Mouse (Mus musculus): ENCODE data around the gene Cd163. TPM values are rescaled to one million over a fixed set of nuclear protein-coding genes. Genes with fewer than 3 reads are reported as not detected.

The Cd163 gene
- polyA plus RNA-seq, 1 experiment from 2014 or later = not detected

GRCm38 (mm10) chr6:124328394-124328991 is 24.0 kb downstream of the Cd163 start:
- Histone ChIP-seq H3K9me3 (replicated peaks; ENCODE audit: control insufficient read depth, low read length) (no peaks in the 10 kb centered on the region), H3K4me3 (ENCODE audit: low read depth, low read length) (no peak overlapping the region), H3K27me3 (ENCODE audit: control insufficient read depth, insufficient read depth, low read length) (no peaks in the 10 kb centered on the region), H3K4me1 (ENCODE audit: control insufficient read depth, insufficient read depth, low read length) (no peaks in the 10 kb centered on the region), H3K27ac (replicated peaks; ENCODE audit: low read depth, low read length) (no peak overlapping the region), H3K4me2 (ENCODE audit: low read depth, low read length) (no peak overlapping the region), H3K9ac (replicated peaks; ENCODE audit: low read length) (no peak overlapping the region), H3K36me3 (replicated peaks; ENCODE audit: control insufficient read depth, insufficient read depth, low read depth, low read length) (no peaks in the 10 kb centered on the region)
- DNase-seq (ENCODE audit: low spot score) (no peak), ATAC-seq (replicated peaks; ENCODE audit: insufficient number of reproducible peaks, low FRiP score, low TSS enrichment, low read depth) (no peak)
- WGBS = 92% methylated on average over 3 of the region's 3 CpGs

- no peaks in the 10 kb centered on the region for H3K4me1 ChIP-seq (ENCODE audit: control insufficient read depth, insufficient read depth, low read length)
- H3K9me3 ChIP-seq (replicated peaks; ENCODE audit: control insufficient read depth, low read length) = no peaks in the 10 kb centered on the region
- WGBS = 89% methylated on average over 7 of the region's 7 CpGs
- no peak overlapping the region for H3K4me3 ChIP-seq (ENCODE audit: low read depth, low read length)
- H3K9ac ChIP-seq (replicated peaks; ENCODE audit: low read length) = no peak overlapping the region
- H3K27me3 ChIP-seq (ENCODE audit: control insufficient read depth, insufficient read depth, low read length) = no peaks in the 10 kb centered on the region
- H3K36me3 ChIP-seq (replicated peaks; ENCODE audit: control insufficient read depth, insufficient read depth, low read depth, low read length) = no peaks in the 10 kb centered on the region
- no peak overlapping the region for H3K4me2 ChIP-seq (ENCODE audit: low read depth, low read length)
- no peak for ATAC-seq (replicated peaks; ENCODE audit: insufficient number of reproducible peaks, low FRiP score, low TSS enrichment, low read depth)
- H3K27ac ChIP-seq (replicated peaks; ENCODE audit: low read depth, low read length) = no peak overlapping the region
- DNase-seq (ENCODE audit: low spot score) = no peak
Observed at GRCm38 (mm10) chr6:124329622-124330021, 25.2 kb downstream of the Cd163 start.

- peak; percentile 33 for DNase-seq (ENCODE audit: low spot score)
- no peaks in the 10 kb centered on the region for H3K27me3 ChIP-seq (ENCODE audit: control insufficient read depth, insufficient read depth, low read length)
- H3K36me3 ChIP-seq (replicated peaks; ENCODE audit: control insufficient read depth, insufficient read depth, low read depth, low read length) = no peaks in the 10 kb centered on the region
- no peak overlapping the region for H3K27ac ChIP-seq (replicated peaks; ENCODE audit: low read depth, low read length)
- H3K4me1 ChIP-seq (ENCODE audit: control insufficient read depth, insufficient read depth, low read length) = no peaks in the 10 kb centered on the region
- H3K9me3 ChIP-seq (replicated peaks; ENCODE audit: control insufficient read depth, low read length) = no peaks in the 10 kb centered on the region
- no peak overlapping the region for H3K4me3 ChIP-seq (ENCODE audit: low read depth, low read length)
- ATAC-seq (replicated peaks; ENCODE audit: insufficient number of reproducible peaks, low FRiP score, low TSS enrichment, low read depth) = no peak
- no peak overlapping the region for H3K9ac ChIP-seq (replicated peaks; ENCODE audit: low read length)
- WGBS = 61% methylated on average over 4 of the region's 4 CpGs
- no peak overlapping the region for H3K4me2 ChIP-seq (ENCODE audit: low read depth, low read length)
Observed at GRCm38 (mm10) chr6:124345096-124345495, 40.6 kb downstream of the Cd163 start.

- ATAC-seq (replicated peaks; ENCODE audit: insufficient number of reproducible peaks, low FRiP score, low TSS enrichment, low read depth) = no peak
- WGBS = 84% methylated on average over 6 of the region's 6 CpGs
- H3K4me3 ChIP-seq (ENCODE audit: low read depth, low read length) = no peak overlapping the region
- no peak overlapping the region for H3K9ac ChIP-seq (replicated peaks; ENCODE audit: low read length)
- H3K27ac ChIP-seq (replicated peaks; ENCODE audit: low read depth, low read length) = no peak overlapping the region
- H3K4me2 ChIP-seq (ENCODE audit: low read depth, low read length) = no peak overlapping the region
- no peaks in the 10 kb centered on the region for H3K9me3 ChIP-seq (replicated peaks; ENCODE audit: control insufficient read depth, low read length)
- no peaks in the 10 kb centered on the region for H3K4me1 ChIP-seq (ENCODE audit: control insufficient read depth, insufficient read depth, low read length)
- no peak for DNase-seq (ENCODE audit: low spot score)
- H3K36me3 ChIP-seq (replicated peaks; ENCODE audit: control insufficient read depth, insufficient read depth, low read depth, low read length) = no peaks in the 10 kb centered on the region
- H3K27me3 ChIP-seq (ENCODE audit: control insufficient read depth, insufficient read depth, low read length) = no peaks in the 10 kb centered on the region
Observed at GRCm38 (mm10) chr6:124346613-124347012, 42.2 kb downstream of the Cd163 start.

GRCm38 (mm10) chr6:124353246-124353645 is 48.8 kb downstream of the Cd163 start:
- WGBS = 82% methylated on average over 2 of the region's 2 CpGs

GRCm38 (mm10) chr6:124358953-124359352 is 54.5 kb downstream of the Cd163 start:
- no peak for DNase-seq (ENCODE audit: low spot score)
- no peak overlapping the region for H3K9ac ChIP-seq (replicated peaks; ENCODE audit: low read length)
- no peak for ATAC-seq (replicated peaks; ENCODE audit: insufficient number of reproducible peaks, low FRiP score, low TSS enrichment, low read depth)
- WGBS = 85% methylated on average over 6 of the region's 6 CpGs
- no peaks in the 10 kb centered on the region for H3K4me1 ChIP-seq (ENCODE audit: control insufficient read depth, insufficient read depth, low read length)
- H3K4me3 ChIP-seq (ENCODE audit: low read depth, low read length) = no peak overlapping the region
- no peak overlapping the region for H3K27ac ChIP-seq (replicated peaks; ENCODE audit: low read depth, low read length)
- H3K9me3 ChIP-seq (replicated peaks; ENCODE audit: control insufficient read depth, low read length) = no peaks in the 10 kb centered on the region
- no peaks in the 10 kb centered on the region for H3K27me3 ChIP-seq (ENCODE audit: control insufficient read depth, insufficient read depth, low read length)
- H3K4me2 ChIP-seq (ENCODE audit: low read depth, low read length) = no peak overlapping the region
- no peaks in the 10 kb centered on the region for H3K36me3 ChIP-seq (replicated peaks; ENCODE audit: control insufficient read depth, insufficient read depth, low read depth, low read length)

More at GRCm38 (mm10) chr6:124353246-124353645, 48.8 kb downstream of the Cd163 start:
- no peak overlapping the region for H3K4me3 ChIP-seq (ENCODE audit: low read depth, low read length)
- no peak overlapping the region for H3K27ac ChIP-seq (replicated peaks; ENCODE audit: low read depth, low read length)
- H3K9ac ChIP-seq (replicated peaks; ENCODE audit: low read length) = no peak overlapping the region
- H3K4me1 ChIP-seq (ENCODE audit: control insufficient read depth, insufficient read depth, low read length) = no peaks in the 10 kb centered on the region
- no peaks in the 10 kb centered on the region for H3K36me3 ChIP-seq (replicated peaks; ENCODE audit: control insufficient read depth, insufficient read depth, low read depth, low read length)
- no peak for DNase-seq (ENCODE audit: low spot score)
- H3K27me3 ChIP-seq (ENCODE audit: control insufficient read depth, insufficient read depth, low read length) = no peaks in the 10 kb centered on the region
- no peaks in the 10 kb centered on the region for H3K9me3 ChIP-seq (replicated peaks; ENCODE audit: control insufficient read depth, low read length)
- H3K4me2 ChIP-seq (ENCODE audit: low read depth, low read length) = no peak overlapping the region
- ATAC-seq (replicated peaks; ENCODE audit: insufficient number of reproducible peaks, low FRiP score, low TSS enrichment, low read depth) = no peak

GRCm38 (mm10) chr6:124360549-124360948 is 56.1 kb downstream of the Cd163 start:
- no peak overlapping the region for H3K4me3 ChIP-seq (ENCODE audit: low read depth, low read length)
- no peak for ATAC-seq (replicated peaks; ENCODE audit: insufficient number of reproducible peaks, low FRiP score, low TSS enrichment, low read depth)
- H3K27me3 ChIP-seq (ENCODE audit: control insufficient read depth, insufficient read depth, low read length) = no peaks in the 10 kb centered on the region
- 51% methylated on average over 6 of the region's 6 CpGs for WGBS
- H3K4me2 ChIP-seq (ENCODE audit: low read depth, low read length) = no peak overlapping the region
- DNase-seq (ENCODE audit: low spot score) = no peak
- H3K4me1 ChIP-seq (ENCODE audit: control insufficient read depth, insufficient read depth, low read length) = no peaks in the 10 kb centered on the region
- H3K27ac ChIP-seq (replicated peaks; ENCODE audit: low read depth, low read length) = no peak overlapping the region
- no peaks in the 10 kb centered on the region for H3K36me3 ChIP-seq (replicated peaks; ENCODE audit: control insufficient read depth, insufficient read depth, low read depth, low read length)
- H3K9me3 ChIP-seq (replicated peaks; ENCODE audit: control insufficient read depth, low read length) = no peaks in the 10 kb centered on the region
- no peak overlapping the region for H3K9ac ChIP-seq (replicated peaks; ENCODE audit: low read length)

GRCm38 (mm10) chr6:124364328-124364727 is 59.9 kb downstream of the Cd163 start:
- no peaks in the 10 kb centered on the region for H3K27me3 ChIP-seq (ENCODE audit: control insufficient read depth, insufficient read depth, low read length)
- no peaks in the 10 kb centered on the region for H3K9me3 ChIP-seq (replicated peaks; ENCODE audit: control insufficient read depth, low read length)
- no peak overlapping the region for H3K27ac ChIP-seq (replicated peaks; ENCODE audit: low read depth, low read length)
- no peak overlapping the region for H3K4me2 ChIP-seq (ENCODE audit: low read depth, low read length)
- H3K9ac ChIP-seq (replicated peaks; ENCODE audit: low read length) = no peak overlapping the region
- 41% methylated on average over 5 of the region's 5 CpGs for WGBS
- H3K4me3 ChIP-seq (ENCODE audit: low read depth, low read length) = no peak overlapping the region
- ATAC-seq (replicated peaks; ENCODE audit: insufficient number of reproducible peaks, low FRiP score, low TSS enrichment, low read depth) = no peak
- H3K4me1 ChIP-seq (ENCODE audit: control insufficient read depth, insufficient read depth, low read length) = no peaks in the 10 kb centered on the region
- no peak for DNase-seq (ENCODE audit: low spot score)
- H3K36me3 ChIP-seq (replicated peaks; ENCODE audit: control insufficient read depth, insufficient read depth, low read depth, low read length) = no peaks in the 10 kb centered on the region
